Mouse (Mus musculus) c-Kit-positive CD71-positive TER-119-positive erythroid progenitor cells, embryonic 14.5 days (primary cell): ENCODE data around the gene Rundc1.
"Not testable (repeated sequence)": the region's sequence is repeated elsewhere in the genome, so short reads cannot be mapped to it uniquely, and the experiment has no call there.

Experiments used
- DNase-seq: peaks from one replicate; pipeline ENCODE4 v3.0.0-alpha.2; 2013; ENCODE audit warnings: low spot score

Gene Rundc1

GRCm38 (mm10) chr11:101466552-101466950 lies 41.7 kb downstream of the Rundc1 start:
- not testable (repeated sequence) for DNase-seq

GRCm38 (mm10) chr11:101467477-101468262 lies 42.8 kb downstream of the Rundc1 start:
- peak; percentile 62 for DNase-seq

GRCm38 (mm10) chr11:101468263-101468688 lies 43.4 kb downstream of the Rundc1 start:
- DNase-seq, result no peak

- DNase-seq, result no peak
Measured at GRCm38 (mm10) chr11:101468731-101469130, 43.8 kb downstream of the Rundc1 start.

- DNase-seq, result no peak
Measured at GRCm38 (mm10) chr11:101469155-101469554, 44.3 kb downstream of the Rundc1 start.

GRCm38 (mm10) chr11:101470206-101470605 lies 45.3 kb downstream of the Rundc1 start:
- no peak for DNase-seq

GRCm38 (mm10) chr11:101471926-101472325 lies 47.0 kb downstream of the Rundc1 start:
- DNase-seq, result no peak

GRCm38 (mm10) chr11:101472336-101472735 lies 47.5 kb downstream of the Rundc1 start:
- no peak for DNase-seq

- not testable (repeated sequence) for DNase-seq
Measured at GRCm38 (mm10) chr11:101473686-101474085, 48.8 kb downstream of the Rundc1 start.

GRCm38 (mm10) chr11:101474298-101474697 lies 49.4 kb downstream of the Rundc1 start:
- DNase-seq, result no peak

- DNase-seq, result not testable (repeated sequence)
Measured at GRCm38 (mm10) chr11:101476361-101476760, 51.5 kb downstream of the Rundc1 start.

GRCm38 (mm10) chr11:101477194-101477551 lies 52.3 kb downstream of the Rundc1 start:
- no peak for DNase-seq

- DNase-seq, result no peak
Measured at GRCm38 (mm10) chr11:101477552-101478211, 52.8 kb downstream of the Rundc1 start.

GRCm38 (mm10) chr11:101479171-101479635 lies 54.3 kb downstream of the Rundc1 start:
- DNase-seq, result no peak

- no peak for DNase-seq
Measured at GRCm38 (mm10) chr11:101480912-101481311, 56.0 kb downstream of the Rundc1 start.

GRCm38 (mm10) chr11:101483804-101484203 lies 58.9 kb downstream of the Rundc1 start:
- DNase-seq, result no peak

- no peak for DNase-seq
Measured at GRCm38 (mm10) chr11:101484245-101484644, 59.4 kb downstream of the Rundc1 start.

- no peak for DNase-seq
Measured at GRCm38 (mm10) chr11:101484814-101485213, 59.9 kb downstream of the Rundc1 start.
